Mouse (Mus musculus) midbrain, embryonic 10.5 days (tissue): ENCODE data around the gene Wipf1. TPM values are rescaled to one million over a fixed set of nuclear protein-coding genes. Genes with fewer than 3 reads are reported as not detected.

Experiments
- DNase-seq: peaks from one replicate; pipeline ENCODE4 v3.0.0-alpha.2; 2017; ENCODE audit warnings: low spot score
- H3K27ac ChIP-seq: fragments of 300-500 bp; sonication (generic); replicated peaks from 2 replicates; pipeline ENCODE4 v1.5.1; 2016; ENCODE audit warnings: mild to moderate bottlenecking
- H3K27me3 ChIP-seq: fragments of 300-500 bp; sonication (generic); 2 replicates; pipeline ENCODE4 v1.6.1; 2016; ENCODE audit warnings: low read depth, mild to moderate bottlenecking; ENCODE audit not compliant: poor library complexity, severe bottlenecking
- H3K36me3 ChIP-seq: fragments of 300-500 bp; sonication (generic); 2 replicates; pipeline ENCODE4 v1.6.1; 2016; ENCODE audit warnings: mild to moderate bottlenecking, moderate library complexity
- H3K4me1 ChIP-seq: fragments of 300-500 bp; sonication (generic); 2 replicates; pipeline ENCODE4 v1.6.1; 2016
- H3K4me3 ChIP-seq: fragments of 300-500 bp; sonication (generic); 2 replicates; pipeline ENCODE4 v1.5.1; 2016; ENCODE audit warnings: mild to moderate bottlenecking, moderate library complexity
- H3K9me3 ChIP-seq: fragments of 300-500 bp; sonication (generic); replicated peaks from 2 replicates; pipeline ENCODE4 v1.6.1; 2016; ENCODE audit warnings: mild to moderate bottlenecking
- WGBS: fragments of 180-500 bp; shearing (Covaris S2); methylation state at CpG from one replicate; pipeline ENCODE4 v1.1.7; 2016; 5-methylcytosine and 5-hydroxymethylcytosine counted together
- polyA plus RNA-seq: library from polyadenylated mRNA; unstranded; fragments of >200 nt; fragmentation: Nextera tagmentation; extraction: Ambion mirVana; gene quantifications from 2 replicates; pipeline ENCODE4 v1.2.1, GENCODE M21; 2016

Gene Wipf1
- polyA plus RNA-seq, 1 experiment from 2014 or later, result 7.6 TPM

DNA sequence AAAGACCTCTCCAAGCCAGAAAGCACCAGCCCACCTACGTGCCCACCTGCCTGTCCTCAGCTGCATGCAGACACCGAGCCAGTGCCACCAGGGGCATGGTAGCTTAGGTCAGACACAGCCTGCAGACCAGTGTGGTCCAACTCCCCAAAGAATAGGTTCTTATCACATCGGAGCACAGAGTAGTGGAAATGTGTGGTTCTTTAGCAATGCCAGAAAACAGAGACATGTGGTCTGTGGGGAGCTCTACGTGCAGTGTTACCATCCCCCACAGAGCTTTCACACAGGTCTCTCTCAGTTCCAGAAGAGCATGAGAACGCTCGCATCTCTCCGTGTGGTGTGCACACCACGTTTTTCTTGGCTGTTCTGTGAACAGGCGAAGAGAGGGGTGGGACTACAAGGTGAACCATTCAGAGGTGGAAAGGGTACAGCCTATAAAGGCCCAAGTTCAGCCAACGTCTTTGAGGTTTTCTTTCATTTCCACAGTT lies 59.3 kb downstream of the Wipf1 start:
- Histone ChIP-seq H3K9me3 (no peaks in the 10 kb centered on the region), H3K27ac (no peak overlapping the region), H3K36me3 (no peaks in the 10 kb centered on the region), H3K4me1 (0 out of 2 replicates have a peak, but pooled peaks cover 3% of the 10 kb centered on the region), H3K27me3 (no peaks in the 10 kb centered on the region), H3K4me3 (no peak overlapping the region)
- WGBS, result 92% methylated on average over 10 of the region's 10 CpGs
- no peak for DNase-seq

DNA sequence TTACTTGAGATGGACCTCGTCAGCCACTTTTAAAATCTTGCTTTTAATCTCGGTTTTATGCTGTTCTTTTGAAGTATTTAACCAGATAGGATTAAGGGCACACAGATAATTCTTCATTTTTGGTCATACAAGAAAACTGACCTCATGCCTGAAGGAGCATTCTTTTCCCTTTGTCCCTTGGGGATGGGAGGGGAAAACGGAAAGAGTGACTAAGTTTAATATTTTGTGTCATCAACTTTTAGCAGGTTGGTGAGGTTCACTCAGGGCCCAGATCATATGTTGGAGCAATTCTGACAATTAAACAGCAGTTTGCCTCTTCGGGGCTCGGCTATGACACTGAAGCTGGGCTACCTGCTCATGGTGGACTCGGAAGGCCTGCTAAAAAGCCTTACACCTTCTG lies 60.0 kb downstream of the Wipf1 start:
- no peaks in the 10 kb centered on the region for H3K27me3 ChIP-seq
- H3K9me3 ChIP-seq, result no peaks in the 10 kb centered on the region
- H3K27ac ChIP-seq, result no peak overlapping the region
- H3K4me1 ChIP-seq, result 0 out of 2 replicates have a peak, but pooled peaks cover 3% of the 10 kb centered on the region
- no peaks in the 10 kb centered on the region for H3K36me3 ChIP-seq
- no peak for DNase-seq
- WGBS, result 91% methylated on average over 6 of the region's 6 CpGs
- H3K4me3 ChIP-seq, result no peak overlapping the region

DNA sequence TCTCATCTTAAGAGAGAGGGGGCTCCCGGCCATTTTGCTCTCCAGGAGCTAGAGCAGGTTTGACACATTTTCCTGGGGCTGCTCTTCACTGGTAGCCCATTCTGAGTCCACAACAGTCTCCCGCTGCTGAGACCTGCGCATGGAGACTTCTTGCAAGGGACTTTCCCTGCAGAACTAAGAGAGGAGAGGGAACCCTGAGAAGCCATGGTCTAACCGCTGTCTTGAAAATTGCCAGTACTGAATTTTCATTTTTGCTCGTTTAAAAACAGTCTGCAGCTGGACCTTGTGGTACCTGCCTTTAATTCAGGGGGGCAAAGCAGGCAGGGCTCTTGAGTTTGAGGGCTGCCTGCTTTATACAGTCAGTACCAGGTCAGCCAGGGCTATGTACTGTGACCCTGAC lies 60.5 kb downstream of the Wipf1 start:
- Histone ChIP-seq H3K4me3 (no peak overlapping the region), H3K27ac (no peak overlapping the region; the same call in 1 of the 2 replicates), H3K27me3 (no peaks in the 10 kb centered on the region), H3K4me1 (0 out of 2 replicates have a peak, but pooled peaks cover 3% of the 10 kb centered on the region), H3K36me3 (no peaks in the 10 kb centered on the region), H3K9me3 (no peaks in the 10 kb centered on the region)
- WGBS, result 92% methylated on average over 5 of the region's 5 CpGs
- no peak for DNase-seq

DNA sequence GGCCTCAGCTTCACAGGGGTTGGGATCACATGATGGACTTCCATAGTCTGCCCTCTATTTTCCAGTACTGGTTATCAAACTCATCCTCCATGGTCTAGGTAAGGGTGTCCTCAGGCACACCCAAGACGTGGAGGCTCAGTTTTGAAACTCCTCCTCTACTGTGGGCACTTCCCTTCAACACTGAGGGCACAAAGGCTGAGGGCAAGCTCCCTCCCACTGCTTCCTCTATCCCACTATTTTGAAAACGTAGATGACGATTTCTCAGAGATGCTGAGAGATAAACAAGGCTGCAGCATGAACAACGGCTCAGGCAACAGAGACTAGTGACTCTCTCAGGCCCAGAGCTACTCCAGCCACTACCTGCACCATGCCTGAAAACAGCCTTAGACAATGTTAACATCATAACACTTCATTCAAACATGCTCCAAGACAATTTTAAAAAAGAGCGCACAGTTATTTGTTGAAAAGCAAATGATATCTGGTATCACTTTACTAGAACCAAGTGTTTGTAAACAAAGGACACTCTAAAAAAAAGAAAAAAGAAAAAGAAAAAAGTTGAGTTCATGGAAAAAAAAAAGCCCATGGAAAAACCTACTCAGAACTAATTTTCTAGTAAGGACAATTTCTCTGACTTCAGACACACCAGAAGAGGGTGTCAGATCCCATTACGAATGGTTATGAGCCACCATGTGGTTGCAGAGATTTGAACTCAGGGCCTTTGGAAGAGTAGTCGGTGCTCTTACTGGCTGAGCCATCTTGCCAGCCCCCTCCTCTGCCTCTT lies 62.3 kb downstream of the Wipf1 start:
- 0 out of 2 replicates have a peak, but pooled peaks cover 3% of the 10 kb centered on the region for H3K4me1 ChIP-seq
- H3K9me3 ChIP-seq, result no peaks in the 10 kb centered on the region
- H3K27me3 ChIP-seq, result no peaks in the 10 kb centered on the region
- no peak for DNase-seq
- 85% methylated on average over 7 of the region's 7 CpGs for WGBS
- no peak overlapping the region for H3K27ac ChIP-seq
- H3K4me3 ChIP-seq, result no peak overlapping the region
- no peaks in the 10 kb centered on the region for H3K36me3 ChIP-seq

DNA sequence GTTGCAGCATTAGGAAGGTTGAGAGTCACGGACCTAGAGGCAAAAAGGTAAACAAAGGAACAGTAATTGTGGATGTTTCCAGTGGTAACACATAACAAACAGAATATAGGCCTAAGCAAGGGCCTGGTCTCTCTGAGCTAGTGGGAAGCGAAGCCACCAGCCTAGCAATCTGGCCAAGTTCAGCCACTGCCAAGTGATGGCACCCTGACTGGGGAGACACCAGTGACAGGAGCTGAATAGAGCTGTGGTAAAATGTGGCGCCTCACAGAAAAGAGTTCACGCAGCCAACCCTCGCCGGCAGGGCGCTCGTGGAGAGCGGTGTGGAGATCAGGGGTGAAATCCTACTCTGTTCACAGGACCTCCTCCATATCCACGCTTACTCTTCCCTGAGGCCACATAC lies 63.1 kb downstream of the Wipf1 start:
- H3K27me3 ChIP-seq, result no peaks in the 10 kb centered on the region
- no peaks in the 10 kb centered on the region for H3K9me3 ChIP-seq
- H3K4me1 ChIP-seq, result 0 out of 2 replicates have a peak, but pooled peaks cover 3% of the 10 kb centered on the region
- WGBS, result 92% methylated on average over 10 of the region's 10 CpGs
- no peak overlapping the region for H3K4me3 ChIP-seq
- DNase-seq, result no peak
- no peaks in the 10 kb centered on the region for H3K36me3 ChIP-seq
- H3K27ac ChIP-seq, result no peak overlapping the region

DNA sequence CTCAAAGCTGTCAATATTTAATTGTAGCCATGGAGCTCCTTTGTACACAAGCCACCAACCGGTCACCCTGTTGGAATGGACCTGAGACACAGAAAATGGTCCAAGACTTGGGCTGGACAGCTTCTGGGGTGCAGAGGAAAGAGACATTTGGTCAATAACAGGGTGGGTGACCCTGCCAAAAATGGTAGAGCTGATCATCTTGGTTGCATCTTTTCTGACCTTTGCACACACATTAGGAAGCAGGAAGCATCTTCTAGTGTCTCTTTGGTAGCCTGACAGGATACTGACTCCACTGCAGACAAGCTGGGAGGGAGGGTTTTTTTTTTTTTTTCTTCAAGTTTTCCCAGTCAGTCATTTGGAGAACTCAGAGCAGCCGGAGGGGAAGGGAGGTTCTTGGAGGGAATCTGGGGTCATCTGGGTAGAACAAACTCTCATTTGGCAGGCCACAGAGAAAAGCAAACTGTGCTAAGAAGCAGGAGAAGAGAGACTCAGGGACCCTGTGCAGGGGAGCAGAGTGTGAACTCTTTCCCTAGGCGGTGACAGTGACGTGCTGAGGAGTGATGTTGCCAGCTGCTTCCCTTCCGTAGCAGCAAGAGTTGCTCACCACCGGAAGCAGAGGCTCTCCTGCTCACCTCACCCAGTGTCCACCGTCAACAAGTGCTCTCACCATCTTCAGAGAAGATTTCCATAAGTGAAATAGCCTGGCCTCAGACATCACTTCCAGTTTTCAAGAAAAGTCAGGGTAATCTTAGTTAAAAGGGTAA lies 65.9 kb downstream of the Wipf1 start:
- 70% methylated on average over 7 of the region's 7 CpGs for WGBS
- DNase-seq, result no peak
- H3K27me3 ChIP-seq, result no peaks in the 10 kb centered on the region
- H3K27ac ChIP-seq, result no peak overlapping the region
- H3K36me3 ChIP-seq, result no peaks in the 10 kb centered on the region
- no peaks in the 10 kb centered on the region for H3K9me3 ChIP-seq
- H3K4me1 ChIP-seq, result peaks cover 5% of the 10 kb centered on the region; the same call in 1 of the 2 replicates
- H3K4me3 ChIP-seq, result no peak overlapping the region

DNA sequence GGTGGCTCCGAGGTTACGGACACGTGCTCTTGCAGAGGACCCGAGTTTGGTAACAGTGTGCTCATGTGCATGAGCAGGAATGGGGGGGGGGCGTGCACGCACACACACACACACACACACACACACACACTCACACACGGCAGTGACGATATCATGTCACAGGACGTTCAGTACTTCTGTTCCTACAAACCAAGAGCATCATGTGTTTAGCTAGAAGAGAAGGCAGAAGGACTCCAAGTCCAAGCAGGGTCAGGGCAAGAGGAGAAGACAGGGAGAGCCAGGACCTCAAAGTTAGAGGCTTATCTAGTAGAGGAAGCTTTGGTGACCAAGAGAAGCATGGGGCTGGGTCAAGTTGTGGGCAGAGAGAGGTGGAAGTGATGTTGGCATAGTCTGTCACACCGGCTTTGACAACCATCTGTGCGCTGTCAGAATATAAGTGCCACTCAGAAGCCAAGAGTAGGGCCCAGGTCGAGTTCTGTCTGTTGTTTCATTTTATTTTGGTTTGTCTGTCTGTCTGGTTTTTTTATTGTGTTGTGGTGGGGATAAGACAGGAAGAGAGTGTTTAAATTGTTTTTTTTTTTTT lies 66.7 kb downstream of the Wipf1 start:
- peaks cover 5% of the 10 kb centered on the region; the same call in 1 of the 2 replicates for H3K4me1 ChIP-seq
- no peak for DNase-seq
- no peaks in the 10 kb centered on the region for H3K9me3 ChIP-seq
- no peak overlapping the region for H3K27ac ChIP-seq
- 94% methylated on average over 12 of the region's 12 CpGs for WGBS
- no peaks in the 10 kb centered on the region for H3K27me3 ChIP-seq
- no peak overlapping the region for H3K4me3 ChIP-seq
- no peaks in the 10 kb centered on the region for H3K36me3 ChIP-seq

DNA sequence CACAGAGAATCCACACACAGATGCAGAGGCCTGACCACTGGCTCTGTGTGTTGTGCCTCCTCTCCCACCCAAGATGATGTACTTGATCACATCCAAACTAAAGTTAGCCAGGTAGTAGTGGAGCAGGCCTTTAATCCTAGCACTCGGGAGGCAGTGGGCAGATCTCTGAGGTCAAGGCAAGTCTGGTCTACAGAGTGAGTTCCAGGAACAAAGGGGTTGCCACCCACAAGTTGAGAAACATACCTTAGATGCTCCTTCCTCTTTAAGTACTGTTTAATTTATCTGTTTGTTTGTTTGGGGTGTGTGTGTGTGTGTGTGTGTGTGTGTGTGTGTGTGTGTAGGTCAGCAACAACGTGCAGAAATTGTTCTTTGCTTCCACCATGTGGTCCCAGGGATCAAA lies 67.3 kb downstream of the Wipf1 start:
- peaks cover 5% of the 10 kb centered on the region; the same call in 1 of the 2 replicates for H3K4me1 ChIP-seq
- no peak for DNase-seq
- H3K27me3 ChIP-seq, result no peaks in the 10 kb centered on the region
- H3K27ac ChIP-seq, result no peak overlapping the region
- no peak overlapping the region for H3K4me3 ChIP-seq
- H3K36me3 ChIP-seq, result no peaks in the 10 kb centered on the region
- 85% methylated on average over 2 of the region's 2 CpGs for WGBS
- H3K9me3 ChIP-seq, result no peaks in the 10 kb centered on the region

DNA sequence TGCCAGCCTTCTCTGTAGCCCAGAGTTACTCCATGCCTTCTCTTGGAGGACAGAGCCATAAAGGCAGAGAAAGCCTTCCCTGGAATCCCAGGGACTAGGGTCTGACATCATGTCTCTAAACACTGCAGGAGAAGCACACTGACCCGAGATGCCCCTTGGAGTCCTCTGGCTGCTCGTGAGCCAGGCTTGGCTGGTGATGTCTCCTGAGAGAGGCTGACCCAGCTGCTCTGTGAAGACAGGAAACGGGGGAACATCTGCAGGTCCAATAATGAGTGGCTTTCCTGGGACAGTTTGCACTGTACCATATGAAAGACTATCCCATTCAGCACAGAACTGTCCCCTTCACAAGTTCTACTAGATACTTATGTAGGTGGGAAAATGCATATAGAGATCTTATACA lies 69.4 kb downstream of the Wipf1 start:
- Histone ChIP-seq H3K9me3 (no peaks in the 10 kb centered on the region), H3K36me3 (no peaks in the 10 kb centered on the region), H3K27me3 (no peaks in the 10 kb centered on the region), H3K27ac (no peak overlapping the region), H3K4me1 (peaks cover 5% of the 10 kb centered on the region; the same call in 1 of the 2 replicates), H3K4me3 (no peak overlapping the region)
- no peak for DNase-seq
- 79% methylated on average over 3 of the region's 3 CpGs for WGBS

DNA sequence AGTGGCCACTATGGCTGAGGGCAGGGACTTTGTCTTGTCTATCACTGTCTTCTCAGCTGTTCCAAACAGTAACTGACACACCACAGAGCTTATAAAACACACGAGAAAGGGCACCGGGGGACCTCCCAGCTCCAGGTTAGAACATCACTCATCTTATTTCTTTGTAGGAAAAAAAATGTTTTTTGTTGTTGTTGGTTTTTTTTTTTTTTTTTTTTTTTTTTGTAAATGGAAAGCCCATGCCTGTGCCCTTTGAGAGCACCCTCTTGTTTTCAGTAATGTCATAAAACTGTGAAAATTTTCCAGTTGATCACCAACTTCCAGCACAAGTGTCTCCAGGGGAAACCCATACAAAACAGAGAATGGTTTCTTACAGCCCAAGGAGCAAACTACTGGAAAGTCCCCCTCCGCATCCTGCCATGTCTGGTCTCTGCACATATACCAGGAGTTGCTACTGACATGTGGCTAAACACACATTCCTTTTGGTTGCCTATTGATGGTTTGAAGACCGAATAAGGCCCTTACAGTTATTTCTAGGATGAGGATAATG lies 69.9 kb downstream of the Wipf1 start:
- peaks cover 5% of the 10 kb centered on the region; the same call in 1 of the 2 replicates for H3K4me1 ChIP-seq
- 89% methylated on average over 4 of the region's 4 CpGs for WGBS
- H3K27ac ChIP-seq, result no peak overlapping the region
- no peak overlapping the region for H3K4me3 ChIP-seq
- no peaks in the 10 kb centered on the region for H3K9me3 ChIP-seq
- no peaks in the 10 kb centered on the region for H3K36me3 ChIP-seq
- no peak for DNase-seq
- no peaks in the 10 kb centered on the region for H3K27me3 ChIP-seq

DNA sequence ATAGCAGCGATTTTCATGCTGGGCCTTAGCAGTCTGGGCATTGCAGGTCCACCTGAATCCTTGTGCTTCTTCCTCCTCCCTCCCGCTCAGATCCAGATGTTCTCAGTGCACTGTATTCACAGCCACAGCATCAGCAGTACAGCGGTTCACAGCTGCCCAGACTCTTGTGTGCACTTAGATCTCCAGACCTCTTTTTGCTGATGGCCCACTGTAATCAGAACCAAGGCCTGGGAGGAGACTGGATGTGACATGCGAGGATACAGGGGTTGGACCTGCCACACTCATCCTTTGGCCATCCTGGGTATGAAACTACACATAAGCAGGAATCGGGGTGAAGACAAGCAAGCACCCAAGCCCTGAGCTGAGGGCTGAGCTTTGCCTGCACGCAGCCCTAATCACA lies 72.6 kb downstream of the Wipf1 start:
- WGBS, result 90% methylated on average over 6 of the region's 6 CpGs

DNA sequence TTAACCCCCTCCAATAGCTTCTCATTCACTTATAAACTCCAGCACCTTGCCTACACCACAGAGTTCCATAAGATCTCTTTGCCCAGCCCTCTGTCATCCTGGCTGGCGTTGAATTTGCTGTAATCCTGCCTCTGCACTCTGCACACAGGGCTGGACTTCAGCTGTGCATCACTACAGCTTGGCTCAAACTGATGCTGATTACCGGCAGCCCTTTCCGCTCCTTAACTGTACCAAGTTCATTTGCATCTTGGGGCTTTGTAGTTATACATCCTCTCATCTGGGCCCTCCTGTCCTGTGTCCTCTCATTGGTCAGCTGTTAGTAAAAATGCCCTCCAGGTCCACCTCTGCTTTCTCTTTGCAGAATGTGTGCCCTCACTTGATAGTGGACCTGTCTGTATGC lies 73.4 kb downstream of the Wipf1 start:
- H3K27ac ChIP-seq, result no peak overlapping the region
- WGBS, result 92% methylated on average over 3 of the region's 3 CpGs
- H3K36me3 ChIP-seq, result no peaks in the 10 kb centered on the region
- no peak overlapping the region for H3K4me3 ChIP-seq
- no peaks in the 10 kb centered on the region for H3K9me3 ChIP-seq
- no peak for DNase-seq
- H3K4me1 ChIP-seq, result peaks cover 5% of the 10 kb centered on the region; the same call in 1 of the 2 replicates
- no peaks in the 10 kb centered on the region for H3K27me3 ChIP-seq

More for the DNA sequence above, 72.6 kb downstream of the Wipf1 start:
- Histone ChIP-seq H3K9me3 (no peaks in the 10 kb centered on the region), H3K27ac (no peak overlapping the region; the same call in 1 of the 2 replicates), H3K4me1 (peaks cover 5% of the 10 kb centered on the region; the same call in 1 of the 2 replicates), H3K36me3 (no peaks in the 10 kb centered on the region), H3K4me3 (no peak overlapping the region), H3K27me3 (no peaks in the 10 kb centered on the region)
- no peak for DNase-seq
